In genomic region chr5:139661713-139662112, GRCm38 (mm10) we compare ENCODE assay signal across 24 mouse cellular contexts.
A peak's percentile ranks its signal among the peaks of the same experiment; 100 is the strongest.
DNase-seq lines count a peak whose midpoint lies in the region; ATAC-seq and TF ChIP-seq lines count a peak whose summit lies in the region.
"Had no signal": no experiment of that assay in that cellular context is flagged by ENCODE, and none has a peak within 500 bp of the region (broad histone marks: within the 10 kb centered on the region; RNA-seq: fewer than 3 reads in every experiment).

No protein-coding gene starts in this region.

- TF ChIP-seq EP300 in CH12.LX (IDR thresholded peaks at IDR 0.05; ENCODE audit: low read length) (no peak), MEL (IDR thresholded peaks at IDR 0.05; ENCODE audit: low read depth in 1 of 2, low read length in 2 of 2) (no peak)

- no peak for TF ChIP-seq RAD21 in CH12.LX (IDR thresholded peaks at IDR 0.05; ENCODE audit: low read depth, low read length)
- no peak for TF ChIP-seq RAD21 in MEL (IDR thresholded peaks at IDR 0.05; ENCODE audit: low read depth, low read length)

- dilution Hi-C loops in CH12.LX (cut with MboI; ENCODE audit: extremely low pct_ligation_motif_present, extremely low pct_unique_long_range_greater_than_20kb, low sequenced_read_pairs) = no loop called here

- TF ChIP-seq POLR2A in CH12.LX (IDR thresholded peaks at IDR 0.05; ENCODE audit: low read depth, low read length) (no peak), MEL (IDR thresholded peaks at IDR 0.05; ENCODE audit: control insufficient read depth in 1 of 2, insufficient read depth in 1 of 2, low read depth in 1 of 2, low read length in 2 of 2, poor library complexity in 1 of 2) (no peak), myocyte (IDR thresholded peaks at IDR 0.05; ENCODE audit: insufficient read length, low read depth) (no peak)

- no peak for DNase-seq in CH12.LX (ENCODE audit: extremely low read depth)
- no peak for DNase-seq in MEL (ENCODE audit: low read depth, low spot score)
- DNase-seq in right cerebral cortex, postnatal 25 days = no peak
- DNase-seq in layer of hippocampus, adult 18-20 months (ENCODE audit: low spot score in 2 of 2) = no peak
- no peak for DNase-seq in kidney, postnatal 10 days
- DNase-seq: adrenal gland, adult 2 months; adrenal gland, adult 8-10 months; adrenal gland, postnatal 10 days; adrenal gland, postnatal 14 days; adrenal gland, postnatal 25 days; adrenal gland, postnatal 36 days; B cell, adult 2 months; cerebellum, adult 11 months; cerebellum, adult 11-12 months; cerebellum, adult 18-20 months; cerebellum, adult 2 months; cerebellum, adult 8-10 months had no signal

- in situ Hi-C loops in CH12.LX (cut with MboI; ENCODE audit: low pct_ligation_motif_present, low pct_unique_long_range_greater_than_20kb, low sequenced_read_pairs) = no loop called here

- H3K4me3 ChIP-seq in C2C12 (ENCODE audit: insufficient read depth, poor library complexity, severe bottlenecking) = no peak overlapping the region
- H3K4me3 ChIP-seq in CH12.LX (replicated peaks in 1 of 3; ENCODE audit: low read depth in 2 of 3, low read length in 2 of 3, poor library complexity in 1 of 3) = no peak overlapping the region
- H3K4me3 ChIP-seq in MEL (ENCODE audit: control insufficient read depth in 1 of 2, insufficient read depth in 1 of 2, low read depth in 2 of 2, low read length in 2 of 2) = no peak overlapping the region
- no peak overlapping the region for H3K4me3 ChIP-seq in myocyte
- H3K4me3 ChIP-seq in intestine, postnatal 0 days (ENCODE audit: low read depth, low read length) = no peak overlapping the region

- ATAC-seq in intestine, postnatal 0 days = no peak
- ATAC-seq: activated CD4-positive, CD25-positive, alpha-beta regulatory T cell, adult 4 months; CD4-positive, CD25-positive, alpha-beta regulatory T cell, adult 4 months; Patski had no signal

- H3K27me3 ChIP-seq in C2C12 (ENCODE audit: control insufficient read depth, insufficient read depth, insufficient read length) = peaks cover 77% of the 10 kb centered on the region
- H3K27me3 ChIP-seq in CH12.LX (replicated peaks) = peaks cover 58% of the 10 kb centered on the region
- peaks cover 0 to 2% of the 10 kb centered on the region in 2 experiments; a peak in 1 of 4 replicates for H3K27me3 ChIP-seq in MEL (ENCODE audit: control insufficient read depth in 1 of 2, insufficient read depth in 2 of 2, low read length in 2 of 2)
- peaks cover 86% of the 10 kb centered on the region for H3K27me3 ChIP-seq in myocyte (ENCODE audit: control insufficient read depth, insufficient read depth, insufficient read length)
- peaks cover 26% of the 10 kb centered on the region; the same call in 1 of the 2 replicates for H3K27me3 ChIP-seq in intestine, postnatal 0 days (replicated peaks; ENCODE audit: control insufficient read depth, insufficient read depth, low read length)

- H3K9me3 ChIP-seq in CH12.LX (replicated peaks; ENCODE audit: low read length) (peaks cover 3% of the 10 kb centered on the region), MEL (replicated peaks; ENCODE audit: insufficient read depth, low read length) (no peaks in the 10 kb centered on the region)
- H3K9me3 ChIP-seq in intestine, postnatal 0 days (ENCODE audit: control insufficient read depth) = no peaks in the 10 kb centered on the region
- H3K9me3 ChIP-seq: G1E had no signal

- TF ChIP-seq CTCF in C2C12 (IDR thresholded peaks at IDR 0.05; ENCODE audit: control insufficient read depth, insufficient read depth, insufficient read length) (no peak), CH12.LX (conservative IDR thresholded peaks at IDR 0.05 in 1 of 2, IDR thresholded peaks at IDR 0.05 in 1 of 2; ENCODE audit: low read depth in 2 of 2, low read length in 2 of 2) (no peak), MEL (IDR thresholded peaks at IDR 0.05 in 2 of 3, conservative IDR thresholded peaks at IDR 0.05 in 1 of 3; ENCODE audit: control insufficient read depth in 1 of 3, insufficient read depth in 1 of 3, low read depth in 2 of 3, low read length in 3 of 3, poor library complexity in 1 of 3, severe bottlenecking in 1 of 3) (no peak)
- TF ChIP-seq CTCF in intestine, postnatal 0 days (IDR thresholded peaks at IDR 0.05; ENCODE audit: low read depth) = no peak

- H3K4me2 ChIP-seq in CH12.LX (ENCODE audit: insufficient read depth, low read depth, poor library complexity, severe bottlenecking) = no peak overlapping the region
- no peak overlapping the region for H3K4me2 ChIP-seq in myocyte (ENCODE audit: low read depth)
- H3K4me2 ChIP-seq in intestine, postnatal 0 days (replicated peaks; ENCODE audit: low read depth) = no peak overlapping the region

- H3K36me3 ChIP-seq in C2C12 (ENCODE audit: control insufficient read depth, insufficient read depth) (no peaks in the 10 kb centered on the region), CH12.LX (replicated peaks in 1 of 2; ENCODE audit: control insufficient read depth in 1 of 2, insufficient read depth in 1 of 2, low read length in 1 of 2) (no peaks in the 10 kb centered on the region), MEL (ENCODE audit: control insufficient read depth in 1 of 2, insufficient read depth in 2 of 2, low read length in 2 of 2) (no peaks in the 10 kb centered on the region), myocyte (ENCODE audit: control insufficient read depth, insufficient read depth) (no peaks in the 10 kb centered on the region)
- no peaks in the 10 kb centered on the region for H3K36me3 ChIP-seq in intestine, postnatal 0 days (ENCODE audit: control insufficient read depth, insufficient read depth)
- H3K36me3 ChIP-seq: G1E had no signal

- no peak overlapping the region for H3K27ac ChIP-seq in CH12.LX (ENCODE audit: insufficient read depth, low read depth)
- H3K27ac ChIP-seq in MEL (ENCODE audit: control insufficient read depth, low read depth, low read length) = no peak overlapping the region
- H3K27ac ChIP-seq in intestine, postnatal 0 days (ENCODE audit: low read depth, low read length) = no peak overlapping the region

- WGBS in intestine, postnatal 0 days = 52% methylated on average over 7 of the region's 8 CpGs

- H3ac ChIP-seq in C2C12 (ENCODE audit: control insufficient read depth, insufficient read length, low read depth) = no peak overlapping the region
- no peak overlapping the region for H3ac ChIP-seq in myocyte (ENCODE audit: control insufficient read depth, insufficient read length)

- H3K4me1 ChIP-seq in CH12.LX (ENCODE audit: control insufficient read depth in 1 of 2, insufficient read depth in 2 of 2) = peaks cover 0 to 3% of the 10 kb centered on the region in 2 experiments; a peak in 2 of 4 replicates
- 0 out of 4 replicates have a peak, but pooled peaks cover 0 to 2% of the 10 kb centered on the region in 2 experiments for H3K4me1 ChIP-seq in MEL (ENCODE audit: control insufficient read depth in 1 of 2, insufficient read depth in 2 of 2, low read length in 2 of 2)
- H3K4me1 ChIP-seq in intestine, postnatal 0 days (replicated peaks; ENCODE audit: control insufficient read depth, insufficient read depth, low read length) = no peaks in the 10 kb centered on the region

- no peaks in the 10 kb centered on the region for H3K79me3 ChIP-seq in C2C12 (ENCODE audit: low read depth)

- H3K9ac ChIP-seq in CH12.LX (ENCODE audit: insufficient read depth, low read depth) = no peak overlapping the region
- H3K9ac ChIP-seq in MEL (ENCODE audit: control insufficient read depth, low read depth, low read length, poor library complexity, severe bottlenecking) = no peak overlapping the region
- no peak overlapping the region for H3K9ac ChIP-seq in intestine, postnatal 0 days (ENCODE audit: low read depth, low read length)

- H3K79me2 ChIP-seq in C2C12 (ENCODE audit: control insufficient read depth, insufficient read depth) = no peaks in the 10 kb centered on the region
- no peaks in the 10 kb centered on the region for H3K79me2 ChIP-seq in CH12.LX (replicated peaks; ENCODE audit: control insufficient read depth, extremely low read depth, insufficient read depth, poor library complexity, severe bottlenecking)
- no peaks in the 10 kb centered on the region for H3K79me2 ChIP-seq in MEL (ENCODE audit: control insufficient read depth, insufficient read depth, low read length, poor library complexity)
- H3K79me2 ChIP-seq in myocyte (ENCODE audit: control insufficient read depth, insufficient read depth) = no peaks in the 10 kb centered on the region

TF ChIP-seq in C2C12, 6 proteins besides CTCF, POLR2A, EP300 and RAD21:
- TF ChIP-seq MYOD1 (IDR thresholded peaks at IDR 0.05; ENCODE audit: control insufficient read depth, insufficient read length, low read depth) (no peak), USF1 (IDR thresholded peaks at IDR 0.05; ENCODE audit: low read depth) (peak; percentile 70)

TF ChIP-seq in CH12.LX, 34 proteins besides CTCF, POLR2A, EP300 and RAD21:
- no peak for TF ChIP-seq POLR2AphosphoS2 (IDR thresholded peaks at IDR 0.05; ENCODE audit: low read depth, low read length)
- TF ChIP-seq NRF1 (IDR thresholded peaks at IDR 0.05; ENCODE audit: low read depth, low read length) = peak; percentile 62
- TF ChIP-seq MYC (IDR thresholded peaks at IDR 0.05; ENCODE audit: low read depth, low read length) = no peak
- TF ChIP-seq ZKSCAN1 (IDR thresholded peaks at IDR 0.05; ENCODE audit: borderline replicate concordance, low read depth, low read length) = no peak
- no peak for TF ChIP-seq ETS1 (conservative IDR thresholded peaks at IDR 0.05; ENCODE audit: low read depth, low read length)

TF ChIP-seq in MEL, 35 proteins besides CTCF, POLR2A, EP300 and RAD21:
- peak; percentile 60 for TF ChIP-seq USF1 (IDR thresholded peaks at IDR 0.05; ENCODE audit: low read depth, low read length)
- peak; percentile 47; the same call in 1 of the 2 replicates for TF ChIP-seq NRF1 (IDR thresholded peaks at IDR 0.05; ENCODE audit: insufficient read depth, low read depth, low read length, poor library complexity, severe bottlenecking)
- no peak for TF ChIP-seq JUND (IDR thresholded peaks at IDR 0.05; ENCODE audit: low read depth, low read length)

TF ChIP-seq in myocyte, 11 proteins besides CTCF, POLR2A, EP300 and RAD21:
- TF ChIP-seq REST (IDR thresholded peaks at IDR 0.05; ENCODE audit: insufficient read depth, insufficient read length) (no peak), USF1 (IDR thresholded peaks at IDR 0.05; ENCODE audit: low read depth) (peak; percentile 12)
